Comparison of ENCODE assay signal across 8 mouse cellular contexts in the genomic region with DNA sequence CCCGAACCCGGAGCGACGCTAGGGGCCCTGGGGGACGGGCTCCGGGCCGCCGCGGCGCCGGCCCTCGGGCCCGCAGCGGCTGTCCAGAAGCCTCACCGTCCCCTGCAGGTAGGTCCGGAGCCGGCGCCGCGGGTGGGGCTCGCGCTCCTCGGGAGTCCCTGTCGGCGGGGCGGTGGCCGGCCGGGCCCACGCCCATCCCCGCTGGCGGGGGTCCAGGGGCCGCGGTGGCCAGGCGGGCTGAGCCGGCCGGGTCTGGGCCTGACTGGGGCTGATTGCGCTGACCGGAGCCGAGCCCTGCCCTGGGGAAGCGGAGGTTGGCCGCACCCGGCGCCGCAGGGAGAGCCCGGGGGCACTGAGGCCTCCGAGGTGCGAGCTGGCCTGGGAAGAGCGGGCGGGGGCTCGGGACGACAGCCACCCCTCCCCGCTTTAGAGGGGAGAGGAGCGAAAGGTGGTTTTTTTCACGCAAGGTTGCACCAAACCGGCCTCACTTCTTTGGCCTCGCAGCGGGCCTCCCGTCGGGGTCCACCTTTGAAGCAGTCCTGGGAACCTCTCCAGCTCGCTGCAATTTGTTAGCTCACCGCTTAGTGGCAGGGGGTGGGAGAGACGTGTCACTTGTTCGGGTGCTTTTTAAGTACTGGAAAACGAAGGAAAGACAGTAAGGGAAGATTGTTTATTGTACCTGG. TPM values are rescaled to one million over a fixed set of nuclear protein-coding genes. Genes with fewer than 3 reads are reported as not detected.
DNase-seq lines count a peak whose midpoint lies in the region; ATAC-seq lines count a peak whose summit lies in the region.

No protein-coding gene starts in this region.

- H3K4me1 ChIP-seq in hindbrain, embryonic 14.5 days (replicated peaks; ENCODE audit: control insufficient read depth, insufficient read depth, low read length) = peaks cover 35% of the 10 kb centered on the region

- peak overlapping the region; percentile 95 for H3K27ac ChIP-seq in hindbrain, embryonic 14.5 days

- H3K4me3 ChIP-seq in hindbrain, embryonic 14.5 days (replicated peaks; ENCODE audit: low read length) = peak overlapping the region; percentile 95

- peaks cover 28% of the 10 kb centered on the region for H3K36me3 ChIP-seq in hindbrain, embryonic 14.5 days (replicated peaks; ENCODE audit: control insufficient read depth, insufficient read depth)

- under 1% methylated on average over 40 of the region's 64 CpGs for WGBS in hindbrain, embryonic 14.5 days

- no peaks in the 10 kb centered on the region for H3K27me3 ChIP-seq in hindbrain, embryonic 14.5 days (ENCODE audit: control insufficient read depth, insufficient read depth, low read length)

- ATAC-seq in hindbrain, embryonic 14.5 days (ENCODE audit: low FRiP score) = peak; percentile 79

- H3K4me2 ChIP-seq in hindbrain, embryonic 14.5 days (replicated peaks) = peak overlapping the region; percentile 95

- H3K9me3 ChIP-seq in hindbrain, embryonic 14.5 days (ENCODE audit: control insufficient read depth, low read length) = no peaks in the 10 kb centered on the region

- H3K9ac ChIP-seq in hindbrain, embryonic 14.5 days = peak overlapping the region; percentile 97

- DNase-seq in T-cell, adult 2 months (ENCODE audit: low spot score) = peak; percentile 59
- peak; percentile 66 to 69 for DNase-seq in cerebellum, postnatal 36 days
- DNase-seq in frontal cortex, postnatal 36 days (ENCODE audit: low spot score in 2 of 2) = peak; percentile 39 to 40
- DNase-seq in hindbrain, embryonic 14.5 days (ENCODE audit: low spot score) = peak; percentile 70
- peak; percentile 38 to 42 for DNase-seq in left cerebral cortex, adult 18-20 months (ENCODE audit: low spot score in 2 of 2)
- peak; percentile 82 to 88 for DNase-seq in lung, postnatal 4 days
- peak; percentile 37 for DNase-seq in retina, postnatal 7 days (ENCODE audit: low read depth, low spot score)
- DNase-seq in thymus, postnatal 4 days = peak; percentile 72

RNA-seq across cellular contexts. Expression of a gene that starts 0.5 kb away (rescaled TPM):
- 17.7 and 17.8 TPM in 2 replicates for polyA plus RNA-seq in hindbrain, embryonic 14.5 days (2014; fragmentation: Nextera tagmentation; extraction: Ambion mirVana)
- 10 to 100 TPM; 30.2 to 32.8 TPM for total RNA-seq in left cerebral cortex, adult 18-20 months (2021)

RNA-seq across cellular contexts. Expression of a gene that starts 0.5 kb away (rescaled TPM):
- 177 and 186 TPM in 2 replicates for polyA plus RNA-seq in hindbrain, embryonic 14.5 days (2014; fragmentation: Nextera tagmentation; extraction: Ambion mirVana)
- total RNA-seq in left cerebral cortex, adult 18-20 months (2021) = 100 to 1,000 TPM; 197 to 208 TPM

RNA-seq across cellular contexts. Expression of a gene that starts 14.2 kb away (rescaled TPM):
- polyA plus RNA-seq in hindbrain, embryonic 14.5 days (2014; fragmentation: Nextera tagmentation; extraction: Ambion mirVana) = 28.7 and 32.3 TPM in 2 replicates
- total RNA-seq in left cerebral cortex, adult 18-20 months (2021) = 1 to 10 TPM; 6.3 to 7.9 TPM

RNA-seq across cellular contexts. Expression of a gene that starts 44.3 kb away (rescaled TPM):
- polyA plus RNA-seq in hindbrain, embryonic 14.5 days (2014; fragmentation: Nextera tagmentation; extraction: Ambion mirVana) = 29.1 and 30.0 TPM in 2 replicates
- 10 to 100 TPM; 16.7 to 16.9 TPM for total RNA-seq in left cerebral cortex, adult 18-20 months (2021)

Comparison
In these comparisons a context has a peak if more than half of its experiments do, and no peak if none do; other contexts are left out.
1. Peak in every context shown above with its lines: DNase-seq, ATAC-seq, H3K4me3 ChIP-seq and H3K27ac ChIP-seq.